Mouse (Mus musculus) midbrain, embryonic 14.5 days (tissue): Measurements from ENCODE around the gene Tnip1. TPM values are rescaled to one million over a fixed set of nuclear protein-coding genes. Genes with fewer than 3 reads are reported as not detected.

Experiments used
- ATAC-seq: fragments of 200-750 bp; cut with Nextera tagmentation; 2 replicates; pipeline ENCODE4 v1.8.0; 2017; ENCODE audit warnings: moderate number of reproducible peaks, moderate library complexity; ENCODE audit not compliant: low FRiP score, low TSS enrichment
- DNase-seq: peaks from one replicate; pipeline ENCODE4 v3.0.0-alpha.2; 2015
- H3K27ac ChIP-seq: fragments of 300-500 bp; sonication (generic); replicated peaks from 2 replicates; pipeline ENCODE4 v1.5.1; 2014; ENCODE audit warnings: mild to moderate bottlenecking, low read depth, low read length, moderate library complexity
- H3K27me3 ChIP-seq: fragments of 300-500 bp; sonication (generic); 2 replicates; pipeline ENCODE4 v1.6.1; 2014; ENCODE audit warnings: low read length, control low read depth, mixed read lengths; ENCODE audit not compliant: control insufficient read depth, insufficient read depth
- H3K36me3 ChIP-seq: fragments of 300-500 bp; sonication (generic); 2 replicates; pipeline ENCODE4 v1.6.1; 2014; ENCODE audit warnings: low read length, control low read depth; ENCODE audit not compliant: control insufficient read depth, insufficient read depth
- H3K4me1 ChIP-seq: fragments of 300-500 bp; sonication (generic); 2 replicates; pipeline ENCODE4 v1.6.1; 2014; ENCODE audit warnings: mild to moderate bottlenecking, antibody characterized with exemption, low read length, control low read depth; ENCODE audit not compliant: control insufficient read depth, insufficient read depth
- H3K4me2 ChIP-seq: fragments of 300-500 bp; sonication (generic); 2 replicates; pipeline ENCODE4 v1.6.1; 2014; ENCODE audit warnings: mild to moderate bottlenecking, low read length, moderate library complexity
- H3K4me3 ChIP-seq: fragments of 300-500 bp; sonication (generic); replicated peaks from 2 replicates; pipeline ENCODE4 v1.5.1; 2014; ENCODE audit warnings: low read depth, low read length
- H3K9ac ChIP-seq: fragments of 300-500 bp; sonication (generic); replicated peaks from 2 replicates; pipeline ENCODE4 v1.6.1; 2014; ENCODE audit warnings: mild to moderate bottlenecking, low read length, moderate library complexity
- H3K9me3 ChIP-seq: fragments of 300-500 bp; sonication (generic); 2 replicates; pipeline ENCODE4 v1.6.1; 2016; ENCODE audit warnings: low read length, control low read depth, mixed read lengths; ENCODE audit not compliant: control insufficient read depth
- WGBS: fragments of 180-500 bp; shearing (Covaris S2); extraction: QIAGEN DNeasy Blood & Tissue Kit; methylation state at CpG from one replicate; pipeline ENCODE4 v1.1.7; 2014; 5-methylcytosine and 5-hydroxymethylcytosine counted together
- polyA plus RNA-seq: library from polyadenylated mRNA; unstranded; fragments of >200 nt; fragmentation: Nextera tagmentation; extraction: Ambion mirVana; gene quantifications from 2 replicates; pipeline ENCODE4 v1.2.1, GENCODE M21; 2014

Tnip1 gene
- polyA plus RNA-seq, 1 experiment from 2014 or later: 15.1 TPM

DNA sequence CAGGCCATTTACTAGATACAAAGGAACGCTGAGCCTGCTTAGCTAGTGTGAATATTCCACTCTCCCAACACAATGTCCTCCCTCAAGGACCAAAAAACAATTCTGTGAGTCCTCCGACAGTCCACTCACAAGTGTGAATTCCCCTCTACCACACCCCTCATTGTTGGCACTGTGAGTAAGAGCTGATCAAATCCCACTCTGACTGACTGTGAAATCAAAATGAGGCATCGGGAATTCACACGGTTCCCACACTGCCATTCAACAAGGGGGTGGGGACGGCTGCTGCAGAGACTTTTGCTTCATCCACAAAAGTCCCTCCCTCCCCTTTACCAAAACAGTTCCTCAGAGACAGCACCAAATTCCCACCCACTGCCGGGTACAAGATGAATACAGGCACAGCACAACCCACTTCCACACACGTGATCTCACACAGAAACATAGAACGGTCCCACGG is 8.7 kb downstream of the Tnip1 start:
- Histone ChIP-seq H3K36me3 (no peaks in the 10 kb centered on the region), H3K9me3 (no peaks in the 10 kb centered on the region), H3K4me3 (no peak overlapping the region), H3K27ac (no peak overlapping the region), H3K27me3 (no peaks in the 10 kb centered on the region), H3K4me2 (peak overlapping the region; percentile 5), H3K4me1 (no peaks in the 10 kb centered on the region), H3K9ac (no peak overlapping the region)
- DNase-seq (peak; percentile 15), ATAC-seq (no peak)
- 21% methylated on average over 9 of the region's 9 CpGs for WGBS

- Histone ChIP-seq H3K4me1 (no peaks in the 10 kb centered on the region), H3K9ac (no peak overlapping the region), H3K4me2 (no peak overlapping the region), H3K36me3 (no peaks in the 10 kb centered on the region), H3K9me3 (no peaks in the 10 kb centered on the region), H3K4me3 (no peak overlapping the region), H3K27me3 (no peaks in the 10 kb centered on the region), H3K27ac (no peak overlapping the region)
- ATAC-seq: no peak
- no peak for DNase-seq
- 85% methylated on average over 6 of the region's 6 CpGs for WGBS
Measured at GRCm38 (mm10) chr11:54952651-54953050, 10.1 kb downstream of the Tnip1 start.

GRCm38 (mm10) chr11:54950684-54951083 is 12.0 kb downstream of the Tnip1 start:
- no peak for DNase-seq
- Histone ChIP-seq H3K27ac (no peak overlapping the region), H3K27me3 (no peaks in the 10 kb centered on the region), H3K4me1 (no peaks in the 10 kb centered on the region), H3K9me3 (no peaks in the 10 kb centered on the region), H3K4me3 (no peak overlapping the region), H3K4me2 (no peak overlapping the region), H3K36me3 (no peaks in the 10 kb centered on the region), H3K9ac (no peak overlapping the region)
- no peak for ATAC-seq
- 84% methylated on average over 6 of the region's 6 CpGs for WGBS

GRCm38 (mm10) chr11:54949717-54950116 is 13.0 kb downstream of the Tnip1 start:
- DNase-seq: no peak
- ATAC-seq: no peak
- no peaks in the 10 kb centered on the region for H3K4me1 ChIP-seq
- H3K4me3 ChIP-seq: no peak overlapping the region
- 73% methylated on average over 1 of the region's 1 CpGs for WGBS
- no peak overlapping the region for H3K4me2 ChIP-seq
- no peak overlapping the region for H3K9ac ChIP-seq
- no peak overlapping the region for H3K27ac ChIP-seq
- H3K36me3 ChIP-seq: no peaks in the 10 kb centered on the region
- no peaks in the 10 kb centered on the region for H3K27me3 ChIP-seq
- H3K9me3 ChIP-seq: no peaks in the 10 kb centered on the region

DNA sequence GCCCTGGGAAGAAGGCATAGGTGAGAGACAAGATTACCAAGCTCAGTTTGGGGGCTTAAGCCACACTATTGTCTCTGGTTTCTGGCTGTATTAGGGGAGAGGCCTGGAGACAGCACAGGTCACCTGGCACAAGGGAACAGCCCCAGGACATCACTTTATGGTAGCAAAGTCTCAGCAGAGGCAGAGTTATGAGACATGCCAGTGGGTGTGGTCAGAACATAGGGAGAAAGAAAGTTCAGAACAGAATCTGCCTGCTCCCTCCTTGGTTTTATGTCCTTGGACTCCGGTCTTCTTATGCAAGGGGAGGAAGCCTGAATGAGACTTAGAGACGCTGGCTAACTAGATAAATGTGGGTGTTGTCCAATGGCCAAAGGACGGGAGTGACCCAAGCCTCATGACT is 18.0 kb downstream of the Tnip1 start:
- Histone ChIP-seq H3K27ac (no peak overlapping the region), H3K27me3 (no peaks in the 10 kb centered on the region), H3K36me3 (no peaks in the 10 kb centered on the region), H3K4me2 (no peak overlapping the region), H3K4me3 (no peak overlapping the region), H3K4me1 (no peaks in the 10 kb centered on the region), H3K9ac (no peak overlapping the region), H3K9me3 (no peaks in the 10 kb centered on the region)
- 86% methylated on average over 3 of the region's 3 CpGs for WGBS
- no peak for ATAC-seq
- DNase-seq: no peak

DNA sequence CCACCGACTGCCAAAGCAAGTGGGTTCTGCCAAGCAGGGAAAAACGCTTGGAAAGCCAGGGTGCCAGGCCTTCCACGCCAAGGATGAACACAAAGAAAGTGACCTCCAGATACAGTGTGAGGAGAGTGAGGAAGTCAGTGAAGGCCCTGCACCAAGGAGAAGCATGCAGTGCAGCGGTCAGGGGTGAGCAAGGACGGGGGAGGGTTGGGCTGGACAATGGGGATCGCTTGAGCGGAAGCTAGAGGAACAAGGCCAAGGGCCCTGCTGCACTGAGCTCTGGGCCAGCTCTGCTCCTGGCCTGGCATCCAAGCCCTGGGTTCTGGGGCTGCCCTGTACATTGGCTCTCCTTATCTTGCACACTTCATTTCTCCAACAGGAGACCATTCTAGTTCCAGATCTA is 22.7 kb downstream of the Tnip1 start:
- Histone ChIP-seq H3K27me3 (no peaks in the 10 kb centered on the region), H3K9me3 (no peaks in the 10 kb centered on the region), H3K36me3 (peaks cover 8% of the 10 kb centered on the region), H3K4me3 (no peak overlapping the region), H3K4me1 (no peaks in the 10 kb centered on the region), H3K4me2 (no peak overlapping the region), H3K27ac (no peak overlapping the region), H3K9ac (no peak overlapping the region)
- WGBS: 78% methylated on average over 7 of the region's 7 CpGs
- no peak for DNase-seq
- no peak for ATAC-seq

GRCm38 (mm10) chr11:54939501-54939900 is 23.2 kb downstream of the Tnip1 start:
- H3K4me1 ChIP-seq: no peaks in the 10 kb centered on the region
- ATAC-seq: no peak
- no peak overlapping the region for H3K4me3 ChIP-seq
- no peaks in the 10 kb centered on the region for H3K9me3 ChIP-seq
- peaks cover 8% of the 10 kb centered on the region for H3K36me3 ChIP-seq
- no peak for DNase-seq
- no peaks in the 10 kb centered on the region for H3K27me3 ChIP-seq
- no peak overlapping the region for H3K27ac ChIP-seq
- WGBS: 86% methylated on average over 8 of the region's 8 CpGs
- no peak overlapping the region for H3K9ac ChIP-seq
- no peak overlapping the region for H3K4me2 ChIP-seq

DNA sequence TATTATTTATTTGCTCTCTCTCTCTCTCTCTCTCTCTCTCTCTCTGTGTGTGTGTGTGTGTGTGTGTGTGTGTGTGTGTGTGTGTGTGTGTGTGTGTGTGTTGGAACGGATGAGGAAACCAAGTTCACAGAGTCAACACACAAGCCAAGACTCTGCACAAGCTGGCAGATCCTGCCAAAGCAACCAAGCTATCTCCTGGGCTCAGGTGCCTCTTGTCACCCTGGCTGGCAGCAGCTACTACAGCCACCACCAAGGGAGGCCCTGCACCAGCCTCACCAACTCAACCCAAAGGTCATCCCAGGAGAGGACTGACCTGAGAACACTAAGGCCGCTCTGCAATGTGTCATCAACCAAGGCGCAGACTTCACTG is 26.0 kb downstream of the Tnip1 start:
- H3K4me1 ChIP-seq: no peaks in the 10 kb centered on the region
- no peak overlapping the region for H3K4me3 ChIP-seq
- no peak overlapping the region for H3K27ac ChIP-seq
- WGBS: 90% methylated on average over 3 of the region's 3 CpGs
- H3K36me3 ChIP-seq: peaks cover 8% of the 10 kb centered on the region
- no peak overlapping the region for H3K9ac ChIP-seq
- ATAC-seq: no peak
- H3K9me3 ChIP-seq: no peaks in the 10 kb centered on the region
- no peaks in the 10 kb centered on the region for H3K27me3 ChIP-seq
- H3K4me2 ChIP-seq: no peak overlapping the region
- no peak for DNase-seq

DNA sequence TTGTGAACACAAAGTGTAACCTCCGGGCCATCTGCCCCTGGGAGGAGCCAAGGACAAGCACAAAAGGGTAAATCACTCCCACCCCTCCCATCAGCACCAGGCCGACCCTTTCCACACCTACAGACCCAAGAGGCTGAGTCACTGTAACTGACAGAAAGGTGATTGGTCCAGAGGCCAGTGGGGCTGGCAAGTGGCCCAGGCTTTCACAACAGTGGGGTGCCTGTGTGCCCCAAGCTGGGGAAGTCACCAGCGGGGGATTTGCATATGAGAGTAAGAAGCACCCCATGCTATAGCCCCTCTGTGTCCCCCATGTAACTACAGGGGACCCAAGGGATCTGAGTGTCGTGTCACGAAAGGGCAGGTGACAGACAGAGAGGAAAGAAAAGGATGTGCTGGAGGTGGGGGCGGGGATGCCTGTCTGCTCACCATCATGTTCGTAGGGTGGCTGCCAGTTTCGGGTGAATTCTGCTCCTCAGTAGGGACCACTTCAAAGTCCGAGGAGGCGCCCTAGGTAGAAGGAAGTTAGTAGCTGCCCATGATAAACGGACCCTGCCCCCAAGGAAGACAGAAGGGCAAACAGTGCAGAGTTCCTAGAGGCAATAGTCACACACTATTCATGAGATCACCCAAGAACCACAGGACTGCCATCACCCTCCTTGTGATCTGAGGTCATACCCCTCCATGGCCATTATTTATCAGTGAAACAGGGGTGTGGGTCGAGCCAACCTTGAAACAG is 26.5 kb downstream of the Tnip1 start:
- Histone ChIP-seq H3K27ac (no peak overlapping the region), H3K27me3 (no peaks in the 10 kb centered on the region), H3K4me2 (no peak overlapping the region), H3K4me3 (no peak overlapping the region), H3K9me3 (no peaks in the 10 kb centered on the region), H3K36me3 (peaks cover 8% of the 10 kb centered on the region), H3K9ac (no peak overlapping the region), H3K4me1 (no peaks in the 10 kb centered on the region)
- DNase-seq: peak; percentile 18
- WGBS: 51% methylated on average over 12 of the region's 12 CpGs
- no peak for ATAC-seq
